Mouse (Mus musculus): ENCODE data around the gene Ikzf3.

The Ikzf3 gene

GRCm38 (mm10) chr11:98568326-98568725 lies 22.5 kb upstream of the Ikzf3 start:
- no peak for DNase-seq

- DNase-seq, result no peak
Measured at GRCm38 (mm10) chr11:98563921-98564414, 18.1 kb upstream of the Ikzf3 start.

GRCm38 (mm10) chr11:98563025-98563424 lies 17.2 kb upstream of the Ikzf3 start:
- no peak for DNase-seq

- no peak for DNase-seq
Measured at GRCm38 (mm10) chr11:98560942-98561341, 15.1 kb upstream of the Ikzf3 start.

- DNase-seq, result no peak
Measured at GRCm38 (mm10) chr11:98555124-98555700, 9.4 kb upstream of the Ikzf3 start.

GRCm38 (mm10) chr11:98553966-98554365 lies 8.1 kb upstream of the Ikzf3 start:
- no peak for DNase-seq

GRCm38 (mm10) chr11:98550975-98551828 lies 5.4 kb upstream of the Ikzf3 start, which contains the start of gene Zpbp2:
TSS of gene Zpbp2 (plus strand) at chr11:98551097.
- DNase-seq, result peak; percentile 92 to 95

GRCm38 (mm10) chr11:98550311-98550974 lies 4.6 kb upstream of the Ikzf3 start:
- DNase-seq, result no peak

GRCm38 (mm10) chr11:98549363-98549762 lies 3.5 kb upstream of the Ikzf3 start:
- DNase-seq, result no peak

GRCm38 (mm10) chr11:98547308-98547693 lies 1.5 kb upstream of the Ikzf3 start:
- no peak for DNase-seq

- DNase-seq, result no peak
Measured at GRCm38 (mm10) chr11:98546529-98547307, 887 bp upstream of the Ikzf3 start.

- no peak for DNase-seq
Measured at GRCm38 (mm10) chr11:98544890-98545677, 747 bp downstream of the Ikzf3 start.

- DNase-seq, result no peak
Measured at GRCm38 (mm10) chr11:98543414-98543813, 2.4 kb downstream of the Ikzf3 start.

GRCm38 (mm10) chr11:98542553-98542952 lies 3.3 kb downstream of the Ikzf3 start:
- DNase-seq, result no peak

GRCm38 (mm10) chr11:98540319-98540718 lies 5.5 kb downstream of the Ikzf3 start:
- no peak for DNase-seq

GRCm38 (mm10) chr11:98537480-98538034 lies 8.3 kb downstream of the Ikzf3 start:
- DNase-seq, result no peak

GRCm38 (mm10) chr11:98526824-98527461 lies 18.9 kb downstream of the Ikzf3 start:
- no peak for DNase-seq

- no peak for DNase-seq
Measured at GRCm38 (mm10) chr11:98525140-98525539, 20.7 kb downstream of the Ikzf3 start.

GRCm38 (mm10) chr11:98520468-98520867 lies 25.4 kb downstream of the Ikzf3 start:
- no peak for DNase-seq

GRCm38 (mm10) chr11:98513356-98513936 lies 32.4 kb downstream of the Ikzf3 start:
- DNase-seq, result no peak

GRCm38 (mm10) chr11:98512881-98513280 lies 33.0 kb downstream of the Ikzf3 start:
- DNase-seq, result no peak
